Mouse (Mus musculus): Measurements from ENCODE around the gene Gm43191. TPM values are rescaled to one million over a fixed set of nuclear protein-coding genes. Genes with fewer than 3 reads are reported as not detected.
A peak's percentile ranks its signal among the peaks of the same experiment; 100 is the strongest.
"Not testable (repeated sequence)": the region's sequence is repeated elsewhere in the genome, so short reads cannot be mapped to it uniquely, and the experiment has no call there.

Gm43191 gene
- polyA plus RNA-seq, 1 experiment from 2014 or later, result not detected

DNA sequence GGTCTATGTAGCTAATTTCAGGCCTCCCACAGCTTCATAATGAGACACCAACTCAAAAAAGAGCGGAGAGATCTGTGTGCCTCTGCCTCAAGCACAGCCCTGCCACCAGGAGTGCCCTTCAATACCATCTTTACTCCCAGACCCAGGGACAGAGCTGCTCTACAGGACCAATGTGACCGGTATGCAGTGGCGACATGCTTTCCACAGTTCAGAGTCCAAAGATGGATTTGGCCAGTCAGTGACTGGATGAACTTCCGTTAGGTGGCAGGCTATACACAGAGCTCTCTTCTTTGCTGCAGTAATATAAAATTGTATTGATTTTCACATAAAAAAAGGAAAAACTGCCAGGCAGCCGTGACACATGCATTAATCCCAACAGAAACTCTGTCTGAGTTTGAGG, 22.8 kb upstream of the Gm43191 start:
- H3K27me3 ChIP-seq, result no peaks in the 10 kb centered on the region
- H3K4me2 ChIP-seq, result no peak overlapping the region
- 95% methylated on average over 5 of the region's 5 CpGs for WGBS
- no peaks in the 10 kb centered on the region for H3K4me1 ChIP-seq
- H3K36me3 ChIP-seq (replicated peaks), result 0 out of 2 replicates have a peak, but pooled peaks cover 3% of the 10 kb centered on the region
- no peak for ATAC-seq (ENCODE audit: low FRiP score)
- H3K9ac ChIP-seq, result no peak overlapping the region
- H3K4me3 ChIP-seq (replicated peaks), result no peak overlapping the region
- no peak overlapping the region for H3K27ac ChIP-seq
- no peaks in the 10 kb centered on the region for H3K9me3 ChIP-seq

DNA sequence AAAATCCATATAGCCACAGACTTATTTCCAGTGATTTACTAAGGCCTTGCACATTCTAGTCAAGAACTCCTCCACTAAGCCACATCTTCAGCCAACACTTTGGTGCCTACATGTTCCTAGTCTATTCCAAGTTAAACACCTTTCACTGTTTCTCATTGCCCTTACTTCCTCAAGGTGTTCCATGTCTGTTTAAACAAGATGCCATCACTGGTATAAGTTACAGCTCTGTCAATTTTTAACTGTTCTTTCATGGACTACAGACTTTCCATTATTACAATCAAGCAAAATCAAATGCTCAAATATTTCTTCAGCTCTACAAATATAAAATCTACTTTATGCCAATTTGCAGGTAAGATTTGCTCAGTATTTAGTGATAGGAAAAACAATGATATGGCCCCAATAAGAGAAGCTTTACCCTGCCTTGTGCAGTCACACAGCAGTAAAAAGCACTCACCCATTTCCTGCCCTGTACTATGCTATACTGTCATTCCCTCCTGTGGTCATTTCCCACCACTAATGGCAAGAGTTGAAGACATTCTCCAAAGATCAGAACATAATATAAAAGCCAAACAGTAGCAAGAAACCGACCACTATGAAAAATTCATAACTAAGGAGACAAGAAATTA, 21.7 kb upstream of the Gm43191 start:
- Histone ChIP-seq H3K27me3 (no peaks in the 10 kb centered on the region), H3K4me2 (no peak overlapping the region), H3K9ac (no peak overlapping the region), H3K27ac (no peak overlapping the region), H3K36me3 (replicated peaks) (0 out of 2 replicates have a peak, but pooled peaks cover 3% of the 10 kb centered on the region), H3K4me1 (no peaks in the 10 kb centered on the region), H3K4me3 (replicated peaks) (no peak overlapping the region), H3K9me3 (no peaks in the 10 kb centered on the region)
- 82% methylated on average over 1 of the region's 1 CpGs for WGBS
- ATAC-seq (ENCODE audit: low FRiP score), result no peak

DNA sequence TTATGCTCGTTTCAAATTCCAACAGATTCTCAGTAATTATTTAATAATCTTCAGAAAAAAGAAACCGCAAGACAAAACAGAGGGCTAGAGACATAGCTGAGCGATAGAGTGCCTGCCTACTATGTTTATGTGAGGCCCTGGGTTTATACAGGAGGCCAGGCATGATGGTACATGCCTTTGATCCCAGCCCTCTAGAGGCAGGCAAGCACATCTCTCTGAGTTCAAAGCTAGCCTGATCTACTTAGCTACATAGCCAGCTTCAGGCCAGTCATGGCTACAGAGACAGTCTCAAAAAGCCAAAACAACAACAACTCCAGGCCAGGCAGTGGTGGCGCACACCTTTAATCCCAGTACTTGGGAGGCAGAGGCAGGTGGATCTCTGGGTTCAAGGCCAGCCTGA, 20.5 kb upstream of the Gm43191 start:
- no peak for ATAC-seq (ENCODE audit: low FRiP score)
- H3K4me3 ChIP-seq (replicated peaks), result no peak overlapping the region

DNA sequence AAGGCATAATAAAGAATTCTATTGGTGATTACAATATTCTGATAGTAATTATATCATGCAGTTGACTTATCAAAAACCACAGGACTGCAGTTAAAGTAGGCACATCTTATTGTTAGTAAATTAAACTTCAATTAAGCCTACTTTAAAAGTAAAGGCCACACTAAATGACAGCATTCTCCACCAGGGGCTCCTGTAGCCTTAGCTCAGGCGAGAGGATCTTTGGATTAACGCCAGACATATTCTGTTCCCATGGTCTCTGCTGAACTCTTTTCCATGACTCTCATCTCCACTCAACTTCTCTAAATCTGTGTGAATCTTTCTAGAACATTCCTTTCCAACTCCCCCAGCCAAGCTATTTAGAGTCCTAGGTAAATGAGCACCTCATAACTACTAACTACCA, 17.7 kb upstream of the Gm43191 start:
- no peak overlapping the region for H3K27ac ChIP-seq
- no peaks in the 10 kb centered on the region for H3K27me3 ChIP-seq
- H3K9me3 ChIP-seq, result no peaks in the 10 kb centered on the region
- 70% methylated on average over 2 of the region's 2 CpGs for WGBS
- no peak overlapping the region for H3K4me2 ChIP-seq
- no peaks in the 10 kb centered on the region for H3K4me1 ChIP-seq
- H3K9ac ChIP-seq, result no peak overlapping the region
- no peaks in the 10 kb centered on the region for H3K36me3 ChIP-seq (replicated peaks)
- ATAC-seq (ENCODE audit: low FRiP score), result no peak
- no peak overlapping the region for H3K4me3 ChIP-seq (replicated peaks)

More for the DNA sequence above, 20.5 kb upstream of the Gm43191 start:
- WGBS, result 91% methylated on average over 4 of the region's 4 CpGs
- Histone ChIP-seq H3K36me3 (replicated peaks) (no peaks in the 10 kb centered on the region), H3K9ac (no peak overlapping the region), H3K27me3 (no peaks in the 10 kb centered on the region), H3K4me1 (no peaks in the 10 kb centered on the region), H3K9me3 (no peaks in the 10 kb centered on the region), H3K4me2 (no peak overlapping the region), H3K27ac (no peak overlapping the region)

DNA sequence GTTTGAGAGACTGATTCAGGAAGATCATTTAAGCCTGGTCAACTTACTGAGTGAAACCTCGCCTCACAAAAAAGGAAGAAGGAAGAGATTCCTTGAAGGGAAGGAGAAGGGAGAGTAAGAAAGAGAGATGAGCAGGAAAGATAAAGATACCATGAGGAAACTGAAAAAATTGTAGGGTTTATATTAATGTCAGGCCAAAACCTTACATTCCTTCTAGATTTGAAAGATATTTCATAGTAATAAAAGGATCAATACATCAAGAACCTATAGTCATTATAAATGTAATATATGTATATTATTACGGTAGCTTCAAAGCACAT, 14.6 kb upstream of the Gm43191 start:
- no peak overlapping the region for H3K4me2 ChIP-seq
- H3K4me1 ChIP-seq, result no peaks in the 10 kb centered on the region
- no peak overlapping the region for H3K9ac ChIP-seq
- no peak for ATAC-seq (ENCODE audit: low FRiP score)
- H3K4me3 ChIP-seq (replicated peaks), result no peak overlapping the region
- H3K27ac ChIP-seq, result no peak overlapping the region
- no peaks in the 10 kb centered on the region for H3K27me3 ChIP-seq
- H3K36me3 ChIP-seq (replicated peaks), result no peaks in the 10 kb centered on the region
- no peaks in the 10 kb centered on the region for H3K9me3 ChIP-seq
- 87% methylated on average over 2 of the region's 2 CpGs for WGBS

DNA sequence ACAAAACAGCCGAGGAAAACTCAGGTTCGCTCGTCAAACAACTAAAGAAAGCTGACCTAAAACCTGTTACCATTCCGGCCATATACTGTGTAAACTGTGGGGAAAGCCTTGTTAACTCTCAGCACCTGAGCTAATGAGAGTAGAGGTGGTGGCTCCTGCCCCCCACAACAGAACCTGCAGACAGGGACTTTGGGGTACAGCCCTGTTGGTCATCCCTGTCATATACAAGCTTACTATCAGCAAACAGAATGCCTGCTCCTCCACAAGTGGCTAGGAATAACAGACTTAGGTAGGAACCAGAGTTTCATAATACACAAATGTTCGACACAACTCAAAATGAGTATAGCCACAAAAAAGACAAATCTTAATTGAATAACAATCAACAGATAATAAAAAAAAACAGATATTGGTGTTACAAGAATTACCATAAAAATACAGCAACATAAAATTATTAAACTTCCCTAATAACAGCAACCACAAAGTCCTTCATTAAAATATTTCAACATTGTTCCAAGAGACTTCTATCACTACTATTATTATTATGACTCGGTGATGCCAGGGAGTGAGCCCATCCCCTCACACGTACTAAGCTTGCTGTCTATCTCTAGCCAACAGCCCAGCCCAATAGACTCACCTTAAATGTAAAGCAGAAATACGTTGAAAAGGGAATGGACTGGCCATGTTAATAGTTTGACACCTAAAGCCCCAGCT, 14.1 kb upstream of the Gm43191 start:
- Histone ChIP-seq H3K9ac (no peak overlapping the region), H3K9me3 (no peaks in the 10 kb centered on the region), H3K27ac (no peak overlapping the region), H3K36me3 (replicated peaks) (no peaks in the 10 kb centered on the region), H3K4me3 (replicated peaks) (no peak overlapping the region), H3K27me3 (no peaks in the 10 kb centered on the region), H3K4me1 (no peaks in the 10 kb centered on the region), H3K4me2 (no peak overlapping the region)
- ATAC-seq (ENCODE audit: low FRiP score), result no peak
- 87% methylated on average over 8 of the region's 8 CpGs for WGBS

- no peaks in the 10 kb centered on the region for H3K27me3 ChIP-seq
- no peaks in the 10 kb centered on the region for H3K9me3 ChIP-seq
- H3K27ac ChIP-seq, result no peak overlapping the region
- 74% methylated on average over 3 of the region's 3 CpGs for WGBS
- H3K4me2 ChIP-seq, result no peak overlapping the region
- H3K4me3 ChIP-seq (replicated peaks), result no peak overlapping the region
- no peak overlapping the region for H3K9ac ChIP-seq
- ATAC-seq (ENCODE audit: low FRiP score), result no peak
- no peaks in the 10 kb centered on the region for H3K4me1 ChIP-seq
- H3K36me3 ChIP-seq (replicated peaks), result no peaks in the 10 kb centered on the region
Observed at GRCm38 (mm10) chr3:116694312-116694711, 13.3 kb upstream of the Gm43191 start.

- H3K4me1 ChIP-seq, result peaks cover 22% of the 10 kb centered on the region
- not testable (repeated sequence) for ATAC-seq (ENCODE audit: low FRiP score); H3K9me3 ChIP-seq; H3K27ac ChIP-seq; H3K4me2 ChIP-seq; H3K27me3 ChIP-seq; H3K4me3 ChIP-seq (replicated peaks); H3K36me3 ChIP-seq (replicated peaks); H3K9ac ChIP-seq
- 95% methylated on average over 9 of the region's 9 CpGs for WGBS
Observed at GRCm38 (mm10) chr3:116664281-116664680, 16.8 kb downstream of the Gm43191 start.

GRCm38 (mm10) chr3:116662463-116662863, 18.6 kb downstream of the Gm43191 start, which contains the start of gene Mfsd14a:
Gene Mfsd14a (minus strand): TSS chr3:116662677.
- H3K9me3 ChIP-seq, result no peaks in the 10 kb centered on the region
- WGBS, result under 1% methylated on average over 39 of the region's 39 CpGs
- peaks cover 28% of the 10 kb centered on the region for H3K4me1 ChIP-seq
- H3K27ac ChIP-seq, result peak within 1 kb of the TSS; percentile 96
- H3K27me3 ChIP-seq, result no peaks in the 10 kb centered on the region
- no peaks in the 10 kb centered on the region for H3K36me3 ChIP-seq (replicated peaks)
- H3K9ac ChIP-seq, result peak within 1 kb of the TSS; percentile 97
- H3K4me3 ChIP-seq (replicated peaks), result peak within 1 kb of the TSS; percentile 99
- ATAC-seq (ENCODE audit: low FRiP score), result peak; percentile 99
- peak within 1 kb of the TSS; percentile 73 for H3K4me2 ChIP-seq

DNA sequence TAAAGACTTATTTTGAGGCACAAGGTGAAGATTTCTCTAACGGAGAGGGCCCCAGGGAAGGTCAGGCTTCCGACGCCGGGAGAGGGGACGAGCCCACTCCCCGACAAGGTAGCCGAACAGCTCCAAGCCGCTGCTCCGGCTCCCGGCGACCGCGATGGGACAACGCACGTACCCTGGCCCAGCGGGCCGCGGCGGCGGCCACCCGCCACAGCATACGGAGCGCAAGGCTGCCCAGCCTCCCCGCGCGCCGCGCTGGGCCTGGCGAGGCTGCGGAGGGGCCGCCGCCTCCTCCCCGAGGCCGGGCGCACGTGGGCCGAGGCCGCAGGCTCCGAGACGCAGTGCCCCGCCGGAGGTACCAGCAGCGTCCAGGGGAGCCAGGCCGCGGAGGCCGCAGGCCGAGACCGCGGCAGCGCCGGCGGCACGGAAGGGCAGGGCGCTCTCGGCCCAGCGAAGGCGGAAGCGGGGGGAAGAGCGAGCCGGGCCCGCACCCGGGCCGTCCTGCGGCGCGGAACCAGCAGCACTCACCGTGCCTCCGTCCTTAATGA, 19.1 kb downstream of the Gm43191 start:
- Histone ChIP-seq H3K4me3 (replicated peaks) (peak overlapping the region; percentile 99), H3K9ac (peak overlapping the region; percentile 97), H3K27ac (peak overlapping the region; percentile 96), H3K4me1 (peaks cover 28% of the 10 kb centered on the region), H3K4me2 (peak overlapping the region; percentile 73), H3K9me3 (no peaks in the 10 kb centered on the region), H3K27me3 (no peaks in the 10 kb centered on the region), H3K36me3 (replicated peaks) (no peaks in the 10 kb centered on the region)
- WGBS, result under 1% methylated on average over 48 of the region's 68 CpGs
- peak; percentile 89 for ATAC-seq (ENCODE audit: low FRiP score)

DNA sequence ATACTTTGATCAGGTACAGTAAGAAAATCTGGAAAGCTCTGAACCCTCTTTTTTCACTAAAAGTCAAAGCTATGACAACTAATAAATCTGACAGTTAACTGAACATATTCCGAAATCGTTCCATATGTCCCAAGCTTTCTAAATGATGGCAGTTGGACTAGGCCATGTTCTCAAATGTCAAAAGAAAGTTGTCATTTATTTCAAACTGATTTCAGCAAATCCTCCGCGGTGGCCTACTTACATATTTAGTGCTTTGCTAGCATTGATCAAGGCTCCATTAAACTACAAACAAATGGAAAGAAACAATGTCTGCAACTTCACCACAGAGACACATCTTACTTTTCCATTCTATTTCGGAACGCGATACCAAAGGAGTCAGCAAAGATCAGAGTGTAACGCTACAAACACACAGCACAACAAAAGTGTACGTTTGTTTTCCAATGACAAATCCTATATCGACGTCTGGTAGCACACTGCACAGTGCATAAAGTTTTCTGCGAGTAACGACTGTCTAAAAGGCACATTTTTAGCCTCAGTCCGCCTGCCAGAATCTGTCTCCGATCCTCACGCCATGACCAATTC, 19.7 kb downstream of the Gm43191 start:
- WGBS, result 8% methylated on average over 16 of the region's 16 CpGs
- Histone ChIP-seq H3K9me3 (no peaks in the 10 kb centered on the region), H3K9ac (peak overlapping the region; percentile 97), H3K36me3 (replicated peaks) (no peaks in the 10 kb centered on the region), H3K4me1 (peaks cover 30% of the 10 kb centered on the region), H3K4me3 (replicated peaks) (peak overlapping the region; percentile 99), H3K4me2 (peak overlapping the region; percentile 73), H3K27me3 (no peaks in the 10 kb centered on the region), H3K27ac (peak overlapping the region; percentile 96)
- no peak for ATAC-seq (ENCODE audit: low FRiP score)

DNA sequence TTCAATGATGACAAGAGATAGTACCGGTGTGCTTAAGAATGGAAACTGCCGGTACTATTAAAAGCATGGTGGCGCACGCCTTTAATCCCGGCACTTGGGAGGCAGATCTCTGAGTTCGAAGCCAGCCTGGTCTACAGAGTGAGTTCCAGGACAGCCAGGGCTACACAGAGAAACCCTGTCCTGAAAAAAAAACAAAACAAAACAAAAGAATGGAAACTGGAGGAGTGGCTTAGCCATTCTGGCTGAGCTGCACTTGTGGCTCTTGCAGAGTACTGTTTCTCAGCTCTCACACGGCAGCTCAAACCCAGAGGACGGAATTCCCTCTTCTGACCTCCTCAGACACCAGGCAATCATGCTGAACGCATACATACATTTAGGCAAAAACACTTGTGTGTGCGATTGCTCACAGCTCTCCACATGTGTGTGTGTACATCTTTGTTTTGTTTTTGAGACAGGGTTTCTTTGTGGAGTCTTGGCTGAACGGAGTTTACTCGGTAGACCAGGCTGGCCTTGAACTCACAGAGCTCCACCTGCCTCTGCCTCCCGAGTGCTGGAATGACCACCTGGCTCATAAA, 21.1 kb downstream of the Gm43191 start:
- no peaks in the 10 kb centered on the region for H3K9me3 ChIP-seq
- H3K4me2 ChIP-seq, result no peak overlapping the region; the same call in 1 of the 2 replicates
- no peak overlapping the region for H3K9ac ChIP-seq
- 82% methylated on average over 13 of the region's 13 CpGs for WGBS
- no peak overlapping the region for H3K27ac ChIP-seq
- no peaks in the 10 kb centered on the region for H3K36me3 ChIP-seq (replicated peaks)
- H3K27me3 ChIP-seq, result no peaks in the 10 kb centered on the region
- H3K4me3 ChIP-seq (replicated peaks), result no peak overlapping the region
- no peak for ATAC-seq (ENCODE audit: low FRiP score)
- H3K4me1 ChIP-seq, result peaks cover 30% of the 10 kb centered on the region
